Mouse (Mus musculus) B cell, adult 2 months (primary cell): ENCODE results near the gene Zfp668.
A peak's percentile ranks its signal among the peaks of the same experiment; 100 is the strongest.
"Not testable (repeated sequence)": the region's sequence is repeated elsewhere in the genome, so short reads cannot be mapped to it uniquely, and the experiment has no call there.

Experiments
- DNase-seq, 2 experiments: peaks; one replicate each; pipeline ENCODE4 v3.0.0; 2022

Gene Zfp668

DNA sequence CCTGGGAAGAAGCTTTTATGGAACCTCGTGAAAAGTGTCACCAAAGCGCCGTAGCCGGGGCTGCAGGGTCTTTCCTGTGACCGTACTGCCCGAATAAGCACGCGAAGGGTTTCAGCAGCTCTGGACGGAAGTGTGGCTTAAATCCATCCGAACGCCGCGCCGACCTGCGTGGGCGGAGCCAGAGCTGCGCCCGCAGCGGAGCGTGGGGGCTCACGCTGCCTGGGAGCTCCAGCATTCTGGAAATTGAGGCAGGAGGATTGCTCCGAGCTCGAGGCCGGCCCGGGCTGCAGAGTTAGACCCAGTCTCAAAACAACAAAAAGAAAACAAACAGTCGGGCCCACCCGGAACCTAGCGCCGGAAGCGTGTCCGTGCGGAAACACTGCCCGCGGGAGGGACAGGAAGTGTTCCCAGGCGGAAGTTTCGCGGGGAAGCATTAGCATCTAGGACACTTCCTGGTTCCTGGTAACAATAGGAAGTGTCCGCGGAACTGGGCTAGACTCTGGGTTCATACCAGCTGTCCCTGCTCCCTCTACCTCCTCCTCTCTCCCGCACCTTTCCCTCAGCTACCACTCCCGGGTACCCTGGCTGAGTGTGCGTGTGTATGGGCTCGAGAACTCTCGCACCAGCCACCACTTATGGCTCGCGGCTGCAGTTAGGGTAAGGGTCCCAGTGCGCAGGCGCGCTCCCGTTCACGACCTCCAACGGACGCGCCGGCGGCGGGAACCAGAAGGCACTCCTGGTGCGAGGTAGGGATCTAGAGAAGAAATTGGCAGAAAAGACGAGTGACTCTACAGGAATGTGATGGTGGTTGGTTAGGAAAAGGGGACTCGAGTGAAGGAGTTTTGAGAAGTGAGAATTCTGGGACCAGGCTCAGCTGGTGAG is at the start of gene Zfp668:
Gene Zfp668, minus strand, starts transcription at position 362 of the 882 bp plus-strand sequence.
- peak; percentile 92 for DNase-seq

DNA sequence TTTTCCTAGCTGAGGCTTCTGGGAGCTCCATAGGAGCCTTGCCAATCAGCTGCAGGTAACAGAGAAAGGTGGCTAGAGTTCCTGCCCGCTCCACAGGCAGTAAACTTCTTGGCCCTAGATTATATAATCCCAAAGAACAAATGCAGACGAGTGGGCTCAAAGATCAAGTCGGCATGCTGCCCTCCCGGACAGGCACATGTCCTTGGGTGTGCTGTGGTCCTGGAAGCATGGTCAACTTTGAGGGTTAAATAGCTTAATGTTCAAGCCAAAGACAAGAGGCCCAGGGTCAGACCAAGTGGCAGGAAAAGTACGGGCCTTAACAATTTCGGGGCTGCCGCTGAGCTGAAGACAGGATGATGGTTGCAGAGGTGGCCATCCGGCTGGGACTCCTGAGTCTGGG is 49.4 kb upstream of the Zfp668 start:
- DNase-seq, result no peak

DNA sequence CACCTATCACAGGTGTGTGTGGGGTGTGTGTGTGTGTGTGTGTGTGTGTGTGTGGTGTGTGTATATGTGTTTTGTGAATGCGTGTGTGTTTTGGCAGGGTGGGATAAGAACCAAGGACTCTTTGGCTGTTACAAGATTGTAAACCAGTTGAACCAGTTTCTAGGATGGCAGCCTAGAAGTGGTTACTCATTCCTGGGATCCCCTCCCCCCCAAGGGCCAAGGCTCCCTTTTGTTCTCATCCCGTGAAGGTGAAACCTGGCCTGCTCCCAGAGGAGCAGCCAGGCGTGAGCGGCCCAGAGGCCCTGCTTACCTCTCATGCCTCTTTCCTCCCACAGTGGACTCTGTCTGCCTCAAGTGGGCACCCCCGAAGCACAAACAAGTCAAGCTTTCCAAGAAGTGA is 48.6 kb upstream of the Zfp668 start:
- no peak for DNase-seq

DNA sequence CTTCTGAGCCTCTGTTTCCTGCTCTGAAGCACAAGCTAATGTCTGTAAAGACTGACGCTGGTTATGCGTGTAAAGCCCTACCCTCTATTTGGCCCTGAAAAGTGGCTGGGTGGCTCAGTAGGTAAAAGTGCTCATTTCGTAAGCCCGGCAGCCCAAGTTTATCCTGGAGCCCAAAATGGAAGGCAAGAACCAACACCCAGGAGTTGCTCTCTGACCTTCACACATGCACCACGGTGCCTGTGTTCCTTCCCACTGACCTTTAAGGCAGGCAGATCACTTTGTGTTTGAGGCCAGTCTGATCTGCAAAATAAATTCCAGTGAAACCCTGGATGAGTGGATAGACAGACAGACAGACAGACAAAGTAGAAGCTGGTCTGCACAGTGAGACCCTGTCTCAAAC is 47.1 kb upstream of the Zfp668 start:
- DNase-seq, result no peak

DNA sequence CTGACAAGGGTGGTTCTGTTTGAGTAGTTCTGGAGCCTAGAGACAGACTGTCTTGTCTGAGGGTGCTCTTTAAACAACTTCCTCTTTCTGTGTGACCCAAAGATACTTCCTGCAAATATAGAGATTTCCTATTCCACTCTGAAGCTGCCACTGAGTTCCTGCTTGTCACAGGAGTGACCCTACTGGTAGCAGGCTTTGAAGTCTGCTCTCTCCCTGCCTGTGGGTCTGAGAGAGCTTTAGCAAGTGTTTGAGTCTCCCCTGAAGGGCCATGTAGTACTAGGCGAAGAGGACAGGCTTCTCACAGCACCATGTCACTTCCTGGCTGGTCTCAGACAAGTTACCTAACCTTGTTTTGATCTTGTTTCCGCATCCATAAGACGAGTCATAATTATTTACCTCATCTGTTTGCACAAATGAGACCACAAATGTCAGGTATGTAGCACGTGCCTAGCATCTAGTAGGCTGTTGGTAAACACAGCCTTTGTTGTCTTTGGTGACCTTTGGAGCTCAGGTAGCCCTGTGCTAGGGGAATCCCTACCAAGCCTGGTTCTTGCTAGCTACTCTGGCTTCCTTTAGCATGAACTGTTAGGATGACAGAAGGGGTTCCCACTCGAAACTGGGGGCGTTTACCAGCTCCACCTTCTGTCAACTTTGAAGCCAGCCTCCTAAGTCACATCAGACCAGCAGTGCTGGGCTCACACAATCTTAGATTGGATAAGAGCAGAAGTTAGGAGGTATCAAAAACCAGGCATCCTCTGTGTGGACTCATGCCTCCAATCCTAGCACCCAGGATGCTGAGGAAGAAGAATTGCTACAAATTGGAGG is 46.0 kb upstream of the Zfp668 start:
- DNase-seq, result peak; percentile 68 to 69

DNA sequence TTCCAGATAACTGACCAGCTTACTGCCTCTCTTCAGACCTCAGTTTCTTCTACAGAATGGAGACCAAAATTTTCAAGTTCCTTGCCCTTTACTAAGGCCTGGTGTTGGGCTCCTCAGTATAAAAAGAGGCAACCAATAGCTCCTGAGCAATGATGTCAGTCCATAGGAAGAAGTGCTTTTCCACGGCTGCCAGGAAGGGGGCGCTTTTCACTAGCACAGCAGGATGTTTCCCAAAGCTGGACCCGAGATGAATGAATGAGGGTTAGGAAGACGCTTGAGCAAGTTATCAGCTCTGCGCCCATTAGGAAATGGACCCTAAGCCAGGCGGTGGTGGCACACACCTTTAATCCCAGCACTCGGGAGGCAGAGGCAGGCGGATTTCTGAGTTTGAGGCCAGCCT is 44.9 kb upstream of the Zfp668 start:
- DNase-seq, result peak in 1 of 2 experiments; percentile 11

DNA sequence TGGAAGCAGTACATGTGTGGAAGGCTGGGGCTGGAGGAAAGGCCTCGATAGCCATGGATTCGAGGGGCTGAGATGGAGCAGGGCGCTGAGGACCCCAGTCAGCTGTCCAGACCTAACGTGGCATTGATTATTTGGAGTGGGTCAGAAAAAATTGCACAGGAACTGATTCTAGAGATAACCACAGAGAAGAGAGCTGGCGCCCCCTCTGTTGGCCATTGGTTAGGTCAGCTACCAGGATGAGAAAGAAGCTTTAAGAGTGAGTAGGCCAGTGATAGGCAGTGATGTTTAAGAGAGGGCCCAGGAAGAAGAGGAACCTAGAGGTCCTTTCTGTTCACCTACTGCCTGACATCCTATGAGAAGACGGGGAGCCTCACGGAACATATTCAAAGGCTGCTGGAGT is 42.7 kb upstream of the Zfp668 start:
- DNase-seq, result peak; percentile 53 to 58

DNA sequence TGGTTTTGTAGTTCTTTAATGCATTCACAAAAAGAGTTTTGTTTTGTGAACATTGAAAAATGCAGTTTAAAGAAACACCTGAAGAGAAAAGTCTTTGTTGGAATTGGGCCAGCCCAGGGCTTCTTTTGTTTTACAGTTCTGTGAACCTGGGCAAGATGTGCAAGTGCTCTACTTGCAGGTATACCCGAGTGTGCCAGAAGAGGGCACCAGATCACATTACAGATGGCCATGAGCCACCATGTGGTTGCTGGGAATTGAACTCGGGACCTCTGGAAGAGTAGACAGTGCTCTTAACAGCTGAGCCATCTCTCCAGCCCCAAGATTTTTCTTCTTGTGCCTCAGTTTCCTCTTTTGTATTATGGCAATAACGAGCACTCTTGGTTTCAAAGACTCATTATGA is 41.6 kb upstream of the Zfp668 start:
- DNase-seq, result peak; percentile 72 to 75

DNA sequence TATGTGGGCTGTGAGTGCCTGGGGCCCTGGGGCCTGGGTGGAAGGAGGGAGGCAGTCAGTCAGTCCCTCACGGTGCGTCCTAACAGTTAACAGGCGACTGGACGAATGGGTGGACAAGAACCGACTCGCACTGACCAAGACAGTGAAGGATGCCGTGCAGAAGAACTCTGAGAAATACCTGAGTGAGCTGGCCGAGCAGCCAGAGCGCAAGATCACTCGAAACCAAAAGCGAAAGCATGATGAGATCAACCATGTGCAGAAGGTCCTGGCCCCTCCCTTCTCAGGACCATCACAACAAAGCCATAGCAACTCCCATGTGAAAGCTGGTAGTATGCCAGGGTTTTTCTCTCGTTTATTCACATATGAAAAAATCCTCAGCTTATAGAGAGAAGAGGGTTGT is 38.7 kb upstream of the Zfp668 start:
- DNase-seq, result no peak

DNA sequence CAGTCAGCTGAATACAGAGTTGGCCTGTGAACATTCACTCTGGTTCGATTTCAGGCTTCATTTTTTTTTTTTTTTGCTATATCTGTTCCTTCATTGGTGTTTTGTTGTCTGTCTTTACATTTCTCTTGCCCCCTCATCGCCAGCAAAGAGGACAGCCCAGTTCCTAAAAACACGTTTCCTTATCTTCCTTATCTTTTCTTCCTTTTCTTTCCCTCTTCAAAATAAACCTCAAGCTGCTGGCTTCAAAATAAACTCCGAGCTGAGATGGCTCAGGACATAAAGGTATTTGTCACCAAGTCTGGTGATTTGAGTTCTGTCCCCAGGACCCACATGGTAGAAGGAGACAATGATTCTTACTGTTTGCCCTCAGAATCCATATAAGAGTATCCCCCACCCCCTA is 36.3 kb upstream of the Zfp668 start:
- no peak for DNase-seq

DNA sequence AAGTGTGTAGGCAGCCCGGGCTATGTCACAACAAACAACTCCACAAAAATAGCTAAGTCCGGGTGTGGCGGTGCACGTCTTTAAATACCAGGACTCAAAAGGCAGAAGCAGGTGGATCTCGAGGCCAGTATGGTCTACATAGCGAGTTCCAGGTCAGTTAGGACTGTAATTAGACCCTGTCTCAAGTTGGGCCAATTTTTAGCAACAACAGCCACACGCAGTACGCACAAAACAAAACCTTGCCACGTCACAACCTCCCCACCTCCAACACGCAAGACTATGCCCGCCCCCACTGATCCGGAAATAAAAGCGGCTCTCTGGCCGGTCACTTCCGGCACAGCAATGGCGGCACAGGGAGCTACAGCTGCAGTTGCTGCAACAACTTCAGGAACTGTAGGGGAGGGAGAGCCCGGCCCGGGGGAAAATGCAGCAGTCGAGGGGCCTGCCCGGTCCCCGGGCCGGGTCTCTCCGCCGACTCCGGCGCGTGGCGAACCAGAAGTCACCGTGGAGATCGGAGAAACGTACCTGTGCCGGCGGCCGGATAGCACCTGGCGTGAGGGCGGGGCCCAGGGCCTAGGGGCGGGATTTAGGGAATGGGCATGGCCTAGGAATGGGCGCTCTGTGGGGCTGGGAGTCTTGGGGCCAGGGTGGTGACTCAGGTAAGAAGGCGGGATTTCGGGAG is 35.7 kb upstream of the Zfp668 start, which contains the start of gene Kat8:
Gene Kat8, plus strand, starts transcription at position 327 of the 682 bp plus-strand sequence.
- DNase-seq, result peak; percentile 89 to 91

DNA sequence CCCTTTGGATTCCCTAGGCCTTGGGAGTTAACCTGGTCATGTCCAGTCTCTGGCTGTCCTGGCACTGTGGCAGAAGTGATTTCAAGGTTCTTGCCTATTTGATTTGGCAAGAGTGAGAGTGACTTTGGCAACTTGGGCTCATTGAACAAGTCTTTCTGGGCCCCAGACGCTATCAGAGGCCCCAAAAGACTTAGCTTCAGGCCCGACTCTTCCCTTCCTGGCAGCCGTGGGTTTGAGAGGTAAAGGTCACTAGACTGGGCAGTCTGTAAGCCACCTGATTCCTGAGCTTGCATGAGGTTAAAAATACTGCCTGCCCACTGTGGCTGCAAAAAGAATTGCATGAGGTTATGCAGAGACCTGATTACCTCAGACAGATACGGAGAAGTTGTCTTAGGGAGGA is 32.0 kb upstream of the Zfp668 start:
- no peak for DNase-seq

DNA sequence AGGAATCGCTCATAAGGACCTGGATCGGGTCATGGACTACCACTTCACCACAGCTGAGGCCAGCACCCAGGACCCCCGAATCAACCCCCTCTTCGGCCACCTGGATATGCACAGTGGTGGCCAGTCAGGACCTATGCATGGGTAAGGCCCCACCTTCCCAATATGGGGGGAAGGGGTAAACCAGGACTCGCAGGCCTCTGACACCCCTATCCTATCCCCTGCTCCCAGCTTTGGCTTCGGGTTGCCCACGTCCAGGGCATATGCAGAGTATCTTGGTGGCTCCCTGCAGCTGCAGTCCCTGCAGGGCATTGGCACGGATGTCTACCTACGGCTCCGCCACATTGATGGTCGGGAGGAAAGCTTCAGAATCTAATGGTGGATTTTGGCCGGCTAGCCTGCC is 31.3 kb upstream of the Zfp668 start:
- no peak for DNase-seq

DNA sequence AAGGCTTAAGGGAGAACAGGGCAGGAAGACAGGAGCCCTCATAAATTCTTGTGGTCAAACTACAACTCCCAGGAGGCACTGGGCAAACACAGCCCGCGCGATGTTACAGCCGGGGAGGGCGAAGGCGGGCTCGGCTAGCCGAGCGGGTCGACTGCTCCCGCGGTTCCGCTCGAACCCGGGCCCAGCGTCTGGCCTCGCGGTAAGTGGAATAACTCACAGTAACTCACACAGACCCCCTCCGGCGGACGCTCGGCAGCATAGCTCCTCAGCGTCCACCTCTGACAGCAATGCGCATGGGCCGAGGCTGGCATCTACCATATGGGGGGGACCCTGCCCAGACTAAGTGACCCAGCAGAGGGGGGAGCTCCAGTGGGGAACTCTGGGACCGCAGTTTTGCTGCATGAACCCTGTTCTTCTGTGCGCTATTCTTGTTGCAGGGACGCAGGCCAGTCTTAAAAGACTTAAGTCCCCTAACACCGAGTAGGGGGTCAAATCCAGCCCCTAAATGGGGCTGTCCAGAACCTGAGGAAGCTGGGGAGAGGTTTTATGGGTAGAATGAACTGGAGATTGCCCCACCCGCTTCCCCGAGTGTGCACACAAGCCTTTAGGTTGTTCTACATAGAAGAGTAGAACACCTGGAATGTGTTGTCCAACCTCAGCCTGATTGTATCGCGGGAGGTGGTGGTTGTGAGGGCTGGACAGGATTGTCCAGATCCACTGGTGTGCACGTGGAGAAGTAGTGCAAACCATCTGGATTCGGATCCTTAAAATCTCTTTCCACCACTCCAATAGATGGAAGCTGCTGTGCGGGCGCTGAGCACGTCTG is 27.6 kb upstream of the Zfp668 start, which contains the start of gene Bckdk:
Gene Bckdk, plus strand, starts transcription at position 112 of the 826 bp plus-strand sequence.
- peak; percentile 70 to 71 for DNase-seq

DNA sequence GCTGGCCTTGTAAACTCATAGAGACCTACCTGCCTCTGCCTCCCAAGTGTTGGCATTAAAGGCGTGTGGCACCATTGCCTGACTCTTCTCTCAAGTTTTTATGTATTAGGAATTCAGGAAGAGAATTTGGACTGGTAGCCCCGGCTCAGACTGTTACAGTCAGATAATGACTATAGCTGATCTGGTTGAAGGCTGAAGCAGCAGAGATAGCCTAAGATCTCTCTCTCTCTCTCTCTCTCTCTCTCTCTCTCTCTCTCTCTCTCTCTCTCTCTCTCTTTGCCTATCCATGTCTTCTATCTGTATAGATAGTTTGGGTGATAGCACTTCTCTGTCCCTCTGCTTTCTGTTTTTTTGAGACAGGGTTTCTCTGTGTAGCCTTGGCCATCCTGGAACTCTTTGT is 25.1 kb upstream of the Zfp668 start:
- DNase-seq, result no peak

DNA sequence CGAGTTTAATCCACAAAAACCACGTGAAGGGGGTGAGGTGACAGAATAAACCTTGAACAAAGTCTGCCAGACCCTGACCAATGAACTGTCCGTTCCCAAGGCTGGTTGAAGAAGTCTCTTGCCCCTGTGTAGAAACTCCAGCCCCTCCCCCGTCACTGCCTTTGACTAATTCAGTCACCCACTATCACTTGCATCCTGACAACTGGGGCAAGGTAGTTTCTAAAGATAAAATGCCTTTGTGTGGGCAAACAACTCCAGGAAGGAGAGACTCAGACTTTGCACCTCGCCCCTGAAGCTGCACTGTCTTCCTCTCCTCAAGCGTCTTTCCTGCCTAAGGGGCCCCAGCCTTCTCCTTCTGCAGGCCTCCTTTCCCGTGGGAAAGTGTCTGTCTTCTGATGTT is 23.4 kb upstream of the Zfp668 start:
- DNase-seq, result no peak

DNA sequence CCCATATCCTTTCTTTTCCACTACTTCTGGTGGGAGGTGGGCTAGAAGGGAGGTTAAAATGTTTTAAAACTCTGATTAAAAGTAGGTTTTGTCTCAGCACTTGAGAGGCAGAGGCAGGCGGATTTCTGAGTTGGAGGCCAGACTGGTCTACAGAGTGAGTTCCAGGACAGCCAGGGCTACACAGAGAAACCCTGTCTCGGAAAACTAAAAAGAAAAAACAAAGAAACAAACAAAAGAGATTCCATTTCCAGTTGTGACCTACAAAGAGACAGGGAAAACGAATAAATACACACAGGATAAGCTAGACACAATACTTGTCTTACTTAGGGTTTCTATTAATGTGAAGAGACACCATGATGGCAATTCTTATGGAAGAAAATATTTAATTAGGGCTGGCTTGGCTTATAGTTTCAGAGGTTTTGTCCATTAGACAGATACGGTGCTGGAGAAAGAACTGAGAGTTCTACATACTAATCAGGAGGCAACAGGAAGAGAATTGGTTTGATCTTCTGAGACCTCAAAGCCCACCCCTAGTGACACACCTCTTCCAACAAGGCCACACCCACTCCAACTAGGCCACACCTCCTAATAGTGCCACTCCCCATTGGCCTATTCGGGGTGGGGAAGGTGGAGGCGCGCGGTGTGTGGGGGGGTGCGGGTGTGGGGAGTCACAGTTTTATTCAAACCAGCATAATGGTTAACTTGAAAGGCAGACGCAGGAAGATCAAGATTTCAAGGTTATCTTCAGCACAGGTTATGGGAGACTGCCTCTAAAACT is 21.7 kb upstream of the Zfp668 start:
- DNase-seq, result peak; percentile 22 to 31

DNA sequence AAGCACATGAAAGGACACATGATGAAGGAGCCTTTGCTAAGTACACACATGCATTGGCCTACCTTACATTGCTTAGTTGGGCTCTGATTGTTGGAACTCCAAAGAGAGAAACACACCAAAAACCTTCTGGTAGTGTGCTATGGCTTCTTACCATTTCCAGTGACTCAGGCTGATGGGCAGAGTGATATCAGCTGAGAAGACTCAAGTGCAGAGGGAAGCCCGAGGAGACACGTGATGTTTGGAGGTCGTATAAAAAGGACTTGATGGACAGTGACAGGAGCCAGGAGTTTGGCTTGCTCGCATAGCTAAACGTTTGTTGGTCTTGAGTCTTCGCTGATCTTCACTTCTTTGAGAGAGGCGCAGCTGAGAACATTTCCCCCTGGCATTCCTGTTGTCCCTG is 20.9 kb upstream of the Zfp668 start:
- DNase-seq, result no peak

DNA sequence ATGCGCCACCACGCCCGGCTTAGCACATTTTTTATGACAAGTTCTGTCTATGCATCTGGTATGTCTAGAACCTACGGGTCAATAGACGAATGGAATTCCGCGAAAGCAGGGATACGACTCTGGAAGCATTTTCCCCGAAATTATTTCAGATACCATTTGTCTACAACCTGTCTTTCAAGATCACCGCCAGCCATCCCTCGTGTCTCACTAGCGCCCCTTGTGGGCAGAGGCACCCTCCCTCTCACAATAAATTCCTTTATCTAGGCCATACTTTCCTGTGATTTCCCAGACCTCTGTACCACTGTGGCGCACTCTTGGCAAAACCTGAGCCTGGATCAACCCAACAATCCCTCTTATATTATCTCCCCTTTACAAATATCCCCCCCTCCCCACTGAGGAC is 19.8 kb upstream of the Zfp668 start:
- DNase-seq, result peak; percentile 83 to 87

DNA sequence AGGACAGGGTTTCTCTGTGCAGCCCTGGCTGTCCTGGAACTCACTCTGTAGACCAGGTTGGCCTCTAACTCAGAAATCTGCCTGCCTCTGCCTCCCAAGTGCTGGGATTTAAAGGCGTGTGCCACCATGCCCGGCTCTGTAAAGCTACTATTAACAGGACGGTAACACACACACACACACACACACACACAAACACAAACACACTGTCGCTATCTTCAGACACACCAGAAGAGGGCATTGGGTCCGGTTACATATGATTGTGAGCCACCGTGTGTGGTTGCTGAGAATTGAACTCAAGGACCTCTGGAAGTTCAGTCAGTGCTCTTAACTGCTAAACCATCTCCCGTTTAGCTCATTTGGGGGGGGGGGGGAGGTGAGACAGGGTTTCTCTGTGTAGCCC is 19.3 kb upstream of the Zfp668 start:
- DNase-seq, result not testable (repeated sequence)

DNA sequence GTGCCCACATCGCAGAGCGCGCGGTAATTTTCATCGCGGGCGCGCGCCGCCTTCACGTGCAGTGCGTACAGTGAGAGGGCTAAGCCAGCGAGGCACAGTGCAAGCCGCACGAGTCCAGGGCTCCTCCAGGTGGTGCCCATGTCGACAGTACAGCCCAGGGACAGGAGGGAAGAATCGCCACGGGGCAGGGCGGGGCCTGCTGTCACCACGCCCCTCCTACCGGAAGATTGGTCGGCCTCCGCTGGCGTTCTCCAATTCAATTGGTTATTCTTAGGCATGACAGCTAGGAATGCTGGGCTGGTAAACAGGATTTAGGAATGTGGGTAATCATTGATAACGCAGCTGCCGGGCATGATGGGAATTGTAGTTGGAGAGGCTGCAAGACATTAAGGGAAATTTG is 18.8 kb upstream of the Zfp668 start, which contains the start of the genes Gm21974 and Vkorc1:
Gene Gm21974, minus strand, starts transcription at position 13 of the 400 bp plus-strand sequence.
Gene Vkorc1, minus strand, starts transcription at position 176 of the 400 bp plus-strand sequence.
- DNase-seq, result peak; percentile 89 to 91
